Mouse (Mus musculus): ENCODE measurements at regions not wholly inside any gene's neighbourhood (a gene's known extent, or its start where the extent isn't known, plus 50 kb on each side); places are given as distances from the start of the nearest gene placed in this dataset.
"Not testable (repeated sequence)": the region's sequence is repeated elsewhere in the genome, so short reads cannot be mapped to it uniquely, and the experiment has no call there.

DNA sequence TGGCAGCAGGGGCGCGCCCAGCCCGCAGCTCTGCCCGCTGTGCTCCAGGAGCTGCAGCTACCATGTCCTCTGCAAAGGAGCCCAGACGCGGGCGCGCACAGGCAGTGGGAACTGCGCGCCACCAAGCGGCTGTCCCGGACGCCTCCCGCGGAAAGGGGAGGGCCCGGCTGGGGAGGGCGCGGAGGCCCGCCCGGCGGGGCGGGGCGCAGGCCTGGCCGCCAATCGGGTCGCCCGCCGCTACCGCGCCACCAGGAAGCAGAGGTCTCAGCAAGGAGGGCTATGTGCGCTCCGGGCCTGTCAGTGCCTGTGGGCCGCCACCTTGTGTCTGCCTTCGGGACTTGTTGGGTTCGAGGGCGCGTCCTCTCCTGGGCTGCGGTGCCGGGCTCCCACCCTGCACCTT is 367.0 kb upstream of the Ywhaq start:
- peak overlapping the region; percentile 44; the same call in 1 of the 2 replicates for H3K9ac ChIP-seq (ENCODE audit: low read depth, low read length)
- H3K27me3 ChIP-seq (ENCODE audit: control insufficient read depth, insufficient read depth, low read length); H3K4me1 ChIP-seq (ENCODE audit: control insufficient read depth, insufficient read depth, low read length); H3K9me3 ChIP-seq (ENCODE audit: control insufficient read depth, low read length); H3K27ac ChIP-seq (ENCODE audit: low read depth, low read length); H3K36me3 ChIP-seq (ENCODE audit: control insufficient read depth, insufficient read depth, low read length): not testable (repeated sequence)
- WGBS: 1% methylated on average over 19 of the region's 39 CpGs
- H3K4me3 ChIP-seq (ENCODE audit: low read length): peak overlapping the region; percentile 42
- ATAC-seq (ENCODE audit: low FRiP score, low TSS enrichment): peak; percentile 91
- peak overlapping the region; percentile 39 for H3K4me2 ChIP-seq (replicated peaks; ENCODE audit: low read depth, low read length)

DNA sequence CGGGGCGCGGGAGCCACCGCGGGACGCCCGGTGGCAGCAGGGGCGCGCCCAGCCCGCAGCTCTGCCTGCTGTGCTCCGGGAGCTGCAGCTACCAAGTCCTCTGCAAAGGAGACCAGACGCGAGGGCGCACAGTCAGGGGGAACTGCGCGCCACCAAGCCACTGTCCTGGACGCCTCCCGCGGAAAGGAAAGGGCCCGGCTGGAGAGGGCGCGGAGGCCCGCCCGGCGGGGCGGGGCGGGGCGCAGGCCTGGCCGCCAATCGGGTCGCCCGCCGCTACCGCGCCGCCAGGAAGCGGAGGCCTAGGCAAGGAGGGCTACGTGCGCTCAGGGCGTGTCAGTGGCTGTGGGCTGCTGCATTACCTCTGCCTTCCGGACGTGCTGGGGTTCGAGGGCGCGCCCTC is 361.3 kb upstream of the Ywhaq start:
- peak overlapping the region; percentile 20 for H3K4me3 ChIP-seq (ENCODE audit: low read length)
- H3K9ac ChIP-seq (ENCODE audit: low read depth, low read length); H3K36me3 ChIP-seq (ENCODE audit: control insufficient read depth, insufficient read depth, low read length); H3K27me3 ChIP-seq (ENCODE audit: control insufficient read depth, insufficient read depth, low read length); H3K9me3 ChIP-seq (ENCODE audit: control insufficient read depth, low read length); ATAC-seq (ENCODE audit: low FRiP score, low TSS enrichment); H3K27ac ChIP-seq (ENCODE audit: low read depth, low read length); H3K4me1 ChIP-seq (ENCODE audit: control insufficient read depth, insufficient read depth, low read length): not testable (repeated sequence)
- 3% methylated on average over 18 of the region's 45 CpGs for WGBS
- peak overlapping the region; percentile 29 for H3K4me2 ChIP-seq (replicated peaks; ENCODE audit: low read depth, low read length)

DNA sequence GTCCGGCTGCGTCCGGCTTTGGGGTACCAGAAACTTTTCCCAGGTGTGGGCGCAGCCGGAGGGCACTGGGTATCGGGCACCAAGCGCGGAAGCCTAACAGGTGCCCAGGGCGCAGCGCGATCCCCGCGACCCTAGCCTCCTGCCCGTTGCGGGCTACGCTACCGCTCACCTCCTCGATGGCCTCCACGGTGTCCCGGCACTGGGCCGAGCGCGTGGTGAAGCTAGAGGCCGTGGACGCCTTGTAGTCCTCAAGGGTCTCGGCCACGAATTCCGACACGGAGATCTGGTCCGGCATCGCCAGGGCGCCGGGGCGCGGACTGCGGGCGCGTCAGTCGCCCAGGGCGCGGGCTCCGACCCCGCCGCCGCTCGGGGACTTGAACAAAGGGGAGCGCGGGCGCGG is 360.9 kb upstream of the Ywhaq start:
- H3K27ac ChIP-seq (ENCODE audit: low read depth, low read length); H3K36me3 ChIP-seq (ENCODE audit: control insufficient read depth, insufficient read depth, low read length); H3K9ac ChIP-seq (ENCODE audit: low read depth, low read length); H3K4me1 ChIP-seq (ENCODE audit: control insufficient read depth, insufficient read depth, low read length); ATAC-seq (ENCODE audit: low FRiP score, low TSS enrichment); H3K9me3 ChIP-seq (ENCODE audit: control insufficient read depth, low read length); H3K27me3 ChIP-seq (ENCODE audit: control insufficient read depth, insufficient read depth, low read length): not testable (repeated sequence)
- peak overlapping the region; percentile 29 for H3K4me2 ChIP-seq (replicated peaks; ENCODE audit: low read depth, low read length)
- WGBS: 37% methylated on average over 25 of the region's 50 CpGs
- H3K4me3 ChIP-seq (ENCODE audit: low read length): peak overlapping the region; percentile 20

DNA sequence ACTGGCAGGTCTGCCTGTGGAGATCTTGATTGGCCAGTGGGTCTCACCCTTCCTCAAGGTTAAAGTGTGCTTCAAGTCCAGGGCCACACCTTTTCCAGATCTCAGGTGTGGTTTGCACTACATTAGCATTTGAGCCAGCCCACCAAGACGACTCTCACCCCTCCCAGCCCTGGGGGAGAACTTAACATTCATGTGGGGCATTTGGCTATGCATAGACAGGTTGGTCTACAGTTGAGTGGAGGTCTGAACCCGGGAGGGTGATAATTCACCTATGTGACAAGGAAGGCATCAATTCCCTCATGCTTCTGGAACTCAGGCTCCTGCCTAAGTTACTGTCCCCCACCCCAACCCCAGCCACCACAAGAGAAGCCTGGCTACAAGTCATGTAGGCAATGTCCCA is 350.3 kb upstream of the Ywhaq start:
- not testable (repeated sequence) for H3K36me3 ChIP-seq (ENCODE audit: control insufficient read depth, insufficient read depth, low read length); H3K4me3 ChIP-seq (ENCODE audit: low read length); H3K4me2 ChIP-seq (replicated peaks; ENCODE audit: low read depth, low read length); H3K9me3 ChIP-seq (ENCODE audit: control insufficient read depth, low read length); ATAC-seq (ENCODE audit: low FRiP score, low TSS enrichment); H3K27me3 ChIP-seq (ENCODE audit: control insufficient read depth, insufficient read depth, low read length); H3K27ac ChIP-seq (ENCODE audit: low read depth, low read length); H3K4me1 ChIP-seq (ENCODE audit: control insufficient read depth, insufficient read depth, low read length); H3K9ac ChIP-seq (ENCODE audit: low read depth, low read length)
- 91% methylated on average over 2 of the region's 2 CpGs for WGBS

Data from kidney, embryonic 14.5 days (tissue).